Mouse (Mus musculus): Measurements from ENCODE around the gene Kif11. TPM values are rescaled to one million over a fixed set of nuclear protein-coding genes. Genes with fewer than 3 reads are reported as not detected.

Kif11 gene
- polyA plus RNA-seq, 2 experiments = 35.8 to 53.2 TPM

- Histone ChIP-seq H3K36me3 (replicated peaks; ENCODE audit: control insufficient read depth, insufficient read depth, low read depth) (no peaks in the 10 kb centered on the region), H3K27me3 (ENCODE audit: control insufficient read depth, insufficient read depth, low read length) (no peaks in the 10 kb centered on the region), H3K9ac (replicated peaks) (no peak within 1 kb of the TSS), H3K4me3 (ENCODE audit: insufficient read depth in 1 of 2, low read depth in 2 of 2, low read length in 2 of 2) (no peak within 1 kb of the TSS), H3K27ac (no peak within 1 kb of the TSS), H3K4me1 (replicated peaks; ENCODE audit: control insufficient read depth in 2 of 2, insufficient read depth in 2 of 2, low read length in 1 of 2) (peaks cover 8 to 16% of the 10 kb centered on the region in 2 experiments), H3K4me2 (ENCODE audit: low read depth) (no peak within 1 kb of the TSS), H3K9me3 (ENCODE audit: control insufficient read depth, low read length) (no peaks in the 10 kb centered on the region)
- ATAC-seq (ENCODE audit: insufficient read depth) (no peak), DNase-seq (ENCODE audit: low read depth in 3 of 3, low spot score in 3 of 3) (no peak)
- TF ChIP-seq CTCF (IDR thresholded peaks at IDR 0.05; ENCODE audit: low read depth) (no peak), EP300 (IDR thresholded peaks at IDR 0.05; ENCODE audit: low read depth) (no peak)
- WGBS (ENCODE audit: insufficient replicate concordance) = 57% methylated on average over 4 of the region's 4 CpGs
These were observed 38.5 kb upstream of the Kif11 start, which contains the start of gene Ide for GRCm38 (mm10) chr19:37337752-37338151. TSS of gene Ide (minus strand) at chr19:37337852.

- DNase-seq (ENCODE audit: low read depth in 3 of 3, low spot score in 3 of 3) (no peak), ATAC-seq (ENCODE audit: insufficient read depth) (no peak)
- no peak overlapping the region for H3K4me3 ChIP-seq (ENCODE audit: insufficient read depth in 1 of 2, low read depth in 2 of 2, low read length in 2 of 2)
- H3K4me1 ChIP-seq (replicated peaks; ENCODE audit: control insufficient read depth in 2 of 2, insufficient read depth in 2 of 2, low read length in 1 of 2) = peaks cover 0 to 5% of the 10 kb centered on the region in 2 experiments; a peak in 1 of 4 replicates
- no peak overlapping the region for H3K27ac ChIP-seq
- no peak overlapping the region for H3K9ac ChIP-seq (replicated peaks)
- no peaks in the 10 kb centered on the region for H3K9me3 ChIP-seq (ENCODE audit: control insufficient read depth, low read length)
- WGBS (ENCODE audit: insufficient replicate concordance) = 50% methylated on average over 5 of the region's 5 CpGs
- H3K36me3 ChIP-seq (replicated peaks; ENCODE audit: control insufficient read depth, insufficient read depth, low read depth) = no peaks in the 10 kb centered on the region
- TF ChIP-seq EP300 (IDR thresholded peaks at IDR 0.05; ENCODE audit: low read depth) (no peak), CTCF (IDR thresholded peaks at IDR 0.05; ENCODE audit: low read depth) (no peak)
- H3K4me2 ChIP-seq (ENCODE audit: low read depth) = no peak overlapping the region
- no peaks in the 10 kb centered on the region for H3K27me3 ChIP-seq (ENCODE audit: control insufficient read depth, insufficient read depth, low read length)
These were observed 35.7 kb upstream of the Kif11 start for GRCm38 (mm10) chr19:37340495-37340894.

- DNase-seq (ENCODE audit: low read depth in 3 of 3, low spot score in 3 of 3) (no peak), ATAC-seq (ENCODE audit: insufficient read depth) (no peak)
- Histone ChIP-seq H3K27ac (no peak overlapping the region), H3K9me3 (ENCODE audit: control insufficient read depth, low read length) (no peaks in the 10 kb centered on the region), H3K4me2 (ENCODE audit: low read depth) (no peak overlapping the region), H3K9ac (replicated peaks) (no peak overlapping the region), H3K4me3 (ENCODE audit: insufficient read depth in 1 of 2, low read depth in 2 of 2, low read length in 2 of 2) (no peak overlapping the region), H3K36me3 (replicated peaks; ENCODE audit: control insufficient read depth, insufficient read depth, low read depth) (no peaks in the 10 kb centered on the region), H3K27me3 (ENCODE audit: control insufficient read depth, insufficient read depth, low read length) (no peaks in the 10 kb centered on the region), H3K4me1 (replicated peaks; ENCODE audit: control insufficient read depth in 2 of 2, insufficient read depth in 2 of 2, low read length in 1 of 2) (peaks cover 0 to 5% of the 10 kb centered on the region in 2 experiments; a peak in 1 of 4 replicates)
- WGBS (ENCODE audit: insufficient replicate concordance) = 57% methylated on average over 5 of the region's 5 CpGs
- TF ChIP-seq EP300 (IDR thresholded peaks at IDR 0.05; ENCODE audit: low read depth) = no peak
- no peak for TF ChIP-seq CTCF (IDR thresholded peaks at IDR 0.05; ENCODE audit: low read depth)
These were observed 35.3 kb upstream of the Kif11 start for GRCm38 (mm10) chr19:37340931-37341330.

GRCm38 (mm10) chr19:37343899-37344298 is 32.3 kb upstream of the Kif11 start:
- Histone ChIP-seq H3K4me2 (ENCODE audit: low read depth) (no peak overlapping the region), H3K27ac (no peak overlapping the region), H3K4me1 (replicated peaks; ENCODE audit: control insufficient read depth in 2 of 2, insufficient read depth in 2 of 2, low read length in 1 of 2) (peaks cover 0 to 5% of the 10 kb centered on the region in 2 experiments; a peak in 1 of 4 replicates), H3K9ac (replicated peaks) (no peak overlapping the region), H3K36me3 (replicated peaks; ENCODE audit: control insufficient read depth, insufficient read depth, low read depth) (no peaks in the 10 kb centered on the region), H3K27me3 (ENCODE audit: control insufficient read depth, insufficient read depth, low read length) (no peaks in the 10 kb centered on the region), H3K4me3 (ENCODE audit: insufficient read depth in 1 of 2, low read depth in 2 of 2, low read length in 2 of 2) (no peak overlapping the region), H3K9me3 (ENCODE audit: control insufficient read depth, low read length) (no peaks in the 10 kb centered on the region)
- no peak for ATAC-seq (ENCODE audit: insufficient read depth)
- TF ChIP-seq EP300 (IDR thresholded peaks at IDR 0.05; ENCODE audit: low read depth) (no peak), CTCF (IDR thresholded peaks at IDR 0.05; ENCODE audit: low read depth) (no peak)
- DNase-seq (ENCODE audit: low read depth in 3 of 3, low spot score in 3 of 3) = no peak
- WGBS (ENCODE audit: insufficient replicate concordance) = 74% methylated on average over 5 of the region's 5 CpGs

- H3K36me3 ChIP-seq (replicated peaks; ENCODE audit: control insufficient read depth, insufficient read depth, low read depth) = no peaks in the 10 kb centered on the region
- no peak for ATAC-seq (ENCODE audit: insufficient read depth)
- H3K27ac ChIP-seq = no peak overlapping the region
- no peaks in the 10 kb centered on the region for H3K27me3 ChIP-seq (ENCODE audit: control insufficient read depth, insufficient read depth, low read length)
- H3K9ac ChIP-seq (replicated peaks) = no peak overlapping the region
- no peak overlapping the region for H3K4me3 ChIP-seq (ENCODE audit: insufficient read depth in 1 of 2, low read depth in 2 of 2, low read length in 2 of 2)
- no peak for TF ChIP-seq EP300 (IDR thresholded peaks at IDR 0.05; ENCODE audit: low read depth)
- TF ChIP-seq CTCF (IDR thresholded peaks at IDR 0.05; ENCODE audit: low read depth) = no peak
- no peaks in the 10 kb centered on the region for H3K4me1 ChIP-seq (replicated peaks; ENCODE audit: control insufficient read depth in 2 of 2, insufficient read depth in 2 of 2, low read length in 1 of 2)
- H3K4me2 ChIP-seq (ENCODE audit: low read depth) = no peak overlapping the region
- H3K9me3 ChIP-seq (ENCODE audit: control insufficient read depth, low read length) = no peaks in the 10 kb centered on the region
- WGBS (ENCODE audit: insufficient replicate concordance) = 69% methylated on average over 3 of the region's 3 CpGs
- DNase-seq (ENCODE audit: low read depth in 3 of 3, low spot score in 3 of 3) = no peak
These were observed 29.9 kb upstream of the Kif11 start for GRCm38 (mm10) chr19:37346258-37346657.
